Mouse (Mus musculus) heart, adult 11 months (tissue): ENCODE data around the gene Kcnq1.
A peak's percentile ranks its signal among the peaks of the same experiment; 100 is the strongest.

Experiments used
- DNase-seq: peaks from one replicate; pipeline ENCODE4 v3.0.0; 2022

Kcnq1 gene

DNA sequence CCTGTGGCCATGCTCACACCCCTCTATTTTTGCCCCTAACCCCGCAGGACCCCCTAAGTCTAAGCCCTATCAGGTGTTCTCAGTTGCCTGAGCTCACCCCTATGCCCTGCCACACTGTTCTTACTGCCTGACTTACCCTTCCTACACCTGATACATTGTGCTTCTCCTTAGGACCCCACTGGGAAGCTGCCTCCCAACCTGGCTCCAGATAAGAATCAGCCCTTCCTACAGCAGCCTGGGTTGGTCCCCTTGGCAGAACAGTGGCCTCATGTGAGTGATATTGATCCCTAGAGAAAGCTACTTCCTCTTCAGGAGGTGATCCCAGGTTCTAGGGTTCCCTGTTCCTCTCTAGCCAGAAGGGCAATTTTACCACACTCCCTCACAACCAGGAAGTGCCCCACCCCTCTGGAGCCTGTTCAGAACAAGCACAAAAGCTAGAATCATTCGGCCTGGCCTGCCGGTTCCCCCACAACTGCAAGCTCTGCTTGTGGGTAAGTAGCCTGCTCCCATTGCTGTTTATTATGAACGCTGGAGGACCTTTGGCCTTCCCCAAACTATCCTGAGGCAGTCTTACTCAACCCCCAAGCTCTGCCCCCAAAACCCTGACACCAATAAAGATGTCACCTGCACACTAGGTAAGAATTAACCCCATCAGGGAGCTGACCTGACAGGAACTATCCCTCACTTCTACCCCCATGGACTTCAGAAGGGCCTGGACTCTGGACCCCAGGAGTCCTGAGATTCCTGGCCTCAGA, 367.4 kb downstream of the Kcnq1 start, which contains the start of gene Slc22a18:
Gene Slc22a18 (plus strand): TSS at position 390 of the 755 bp plus-strand sequence.
- DNase-seq = peak; percentile 96

DNA sequence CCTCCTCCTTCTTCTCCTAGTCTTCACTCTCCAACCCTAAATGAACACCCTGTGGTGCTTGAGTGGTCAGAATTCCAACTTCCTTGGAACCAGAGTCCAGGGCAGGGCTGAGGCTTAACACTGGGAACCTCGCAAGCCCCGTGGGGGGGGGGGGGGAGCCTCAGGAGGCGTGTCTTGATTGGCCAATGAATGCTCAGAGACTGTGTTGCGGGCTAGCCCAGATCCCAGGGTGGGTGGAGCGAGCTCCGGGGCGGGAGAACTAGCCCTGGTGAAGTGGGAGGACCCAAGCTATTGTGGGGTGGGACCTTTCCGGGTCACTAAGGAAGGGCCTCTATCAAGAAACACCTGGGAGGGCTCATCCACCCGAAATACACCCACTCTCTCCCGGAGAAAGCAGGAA, 368.6 kb downstream of the Kcnq1 start:
- no peak for DNase-seq

DNA sequence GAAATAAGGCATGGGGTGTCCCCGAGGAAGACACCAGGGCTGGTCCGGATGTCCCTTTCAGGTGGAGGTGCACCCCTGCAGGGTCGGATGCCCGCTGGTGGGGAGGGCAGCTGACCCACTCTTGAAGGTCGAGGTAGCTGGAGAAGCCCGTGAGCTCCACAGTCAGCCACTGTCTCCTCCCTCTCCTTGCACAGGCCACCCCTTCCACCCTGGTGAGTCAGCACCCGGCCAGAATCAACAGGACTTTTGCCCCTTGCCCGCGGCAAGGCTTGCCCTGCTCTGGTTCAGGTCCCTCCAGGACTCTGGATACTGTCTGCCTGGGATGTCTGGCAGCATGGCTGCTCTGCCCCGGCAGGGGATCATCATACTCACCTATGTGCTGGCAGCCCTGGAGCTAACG, 369.7 kb downstream of the Kcnq1 start:
- DNase-seq = no peak
